Mouse (Mus musculus) neural tube, embryonic 11.5 days (tissue): ENCODE measurements at regions not wholly inside any gene's neighbourhood (a gene's known extent, or its start where the extent isn't known, plus 50 kb on each side); places are given as distances from the start of the nearest gene placed in this dataset.
A peak's percentile ranks its signal among the peaks of the same experiment; 100 is the strongest.
"Not testable (repeated sequence)": the region's sequence is repeated elsewhere in the genome, so short reads cannot be mapped to it uniquely, and the experiment has no call there.

Experiments
- ATAC-seq: fragments of 200-750 bp; cut with Nextera tagmentation; 2 replicates; pipeline ENCODE4 v1.8.0; 2017; ENCODE audit warnings: moderate number of reproducible peaks, mild to moderate bottlenecking, moderate TSS enrichment, moderate library complexity; ENCODE audit not compliant: insufficient read depth, low FRiP score, low TSS enrichment
- DNase-seq: peaks from one replicate; pipeline ENCODE4 v3.0.0-alpha.2; 2015; ENCODE audit warnings: low spot score
- H3K27ac ChIP-seq: fragments of 300-500 bp; sonication (generic); 2 replicates; pipeline ENCODE4 v1.5.1; 2014; ENCODE audit warnings: low read depth, mild to moderate bottlenecking, low read length
- H3K27me3 ChIP-seq: fragments of 300-500 bp; sonication (generic); 2 replicates; pipeline ENCODE4 v1.6.1; 2014; ENCODE audit warnings: mild to moderate bottlenecking, low read length, mixed read lengths; ENCODE audit not compliant: control insufficient read depth, insufficient read depth
- H3K36me3 ChIP-seq: fragments of 300-500 bp; sonication (generic); 2 replicates; pipeline ENCODE4 v1.6.1; 2014; ENCODE audit warnings: mild to moderate bottlenecking, low read length, moderate library complexity, mixed read lengths; ENCODE audit not compliant: control insufficient read depth, insufficient read depth
- H3K4me1 ChIP-seq: fragments of 300-500 bp; sonication (generic); 2 replicates; pipeline ENCODE4 v1.6.1; 2014; ENCODE audit warnings: low read length, mixed read lengths; ENCODE audit not compliant: control insufficient read depth, insufficient read depth
- H3K4me2 ChIP-seq: fragments of 300-500 bp; sonication (generic); 2 replicates; pipeline ENCODE4 v1.6.1; 2014; ENCODE audit warnings: low read depth, mild to moderate bottlenecking, moderate library complexity
- H3K4me3 ChIP-seq: fragments of 300-500 bp; sonication (generic); 2 replicates; pipeline ENCODE4 v1.5.1; 2014; ENCODE audit warnings: low read depth, low read length
- H3K9ac ChIP-seq: fragments of 300-500 bp; sonication (generic); 2 replicates; pipeline ENCODE4 v1.6.1; 2014; ENCODE audit warnings: mild to moderate bottlenecking, low read length
- H3K9me3 ChIP-seq: fragments of 300-500 bp; sonication (generic); 2 replicates; pipeline ENCODE4 v1.6.1; 2016; ENCODE audit warnings: low read length; ENCODE audit not compliant: control insufficient read depth
- WGBS: fragments of 180-500 bp; shearing (Covaris S2); extraction: QIAGEN DNeasy Blood & Tissue Kit; methylation state at CpG from one replicate; pipeline ENCODE4 v1.1.7; 2014; 5-methylcytosine and 5-hydroxymethylcytosine counted together

DNA sequence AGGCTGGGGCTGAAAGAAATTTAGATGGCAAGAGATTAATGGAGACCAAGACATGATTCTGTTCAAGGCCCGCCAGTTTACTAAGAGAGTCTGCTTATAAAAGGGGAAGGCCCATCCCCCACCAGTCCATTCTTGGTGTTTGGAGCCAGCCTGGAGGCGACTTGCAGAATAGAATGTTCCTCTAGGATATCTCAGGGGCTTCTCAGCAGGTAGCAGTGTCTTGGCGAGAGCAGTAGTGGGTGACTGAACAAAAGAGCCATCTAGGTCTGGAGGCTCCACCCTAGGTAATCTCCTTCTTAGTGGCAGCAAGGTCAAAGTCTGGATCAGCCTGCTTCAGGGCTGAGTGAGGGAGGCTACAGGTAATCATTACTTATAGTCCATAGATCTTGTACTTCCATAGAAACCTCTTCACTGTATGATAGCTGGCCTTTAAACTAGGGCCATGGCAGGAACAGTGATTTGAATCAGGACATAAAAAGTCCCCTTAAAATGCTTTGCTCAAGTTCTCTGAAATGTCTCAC is 166.0 kb upstream of the Gm5538 start:
- ATAC-seq = not testable (repeated sequence)
- WGBS = 54% methylated on average over 3 of the region's 3 CpGs

DNA sequence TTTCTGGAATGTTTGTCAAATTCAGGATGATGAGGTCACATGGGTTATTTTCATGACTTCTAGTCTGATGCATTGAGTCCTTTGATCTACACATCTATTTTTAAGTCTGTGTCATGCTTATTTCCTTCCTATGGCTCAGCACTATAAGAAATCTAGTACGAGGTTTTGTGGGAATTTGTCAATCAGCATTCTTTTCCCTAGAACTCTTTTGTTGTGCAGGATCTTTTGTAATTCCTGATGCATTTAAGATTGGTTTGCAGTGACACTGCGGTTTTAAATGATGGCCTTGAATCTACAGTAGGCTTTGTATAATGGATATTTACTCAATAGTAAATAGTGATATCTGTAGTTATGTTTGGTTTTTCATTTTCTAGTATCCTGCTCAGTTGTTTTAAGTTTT is 187.0 kb upstream of the Gm5538 start:
- Histone ChIP-seq H3K9ac (no peak overlapping the region), H3K27ac (no peak overlapping the region), H3K27me3 (no peaks in the 10 kb centered on the region), H3K4me2 (no peak overlapping the region), H3K9me3 (no peaks in the 10 kb centered on the region), H3K4me3 (no peak overlapping the region), H3K36me3 (no peaks in the 10 kb centered on the region), H3K4me1 (no peaks in the 10 kb centered on the region)
- 64% methylated on average over 2 of the region's 2 CpGs for WGBS
- DNase-seq (no peak), ATAC-seq (no peak)

More for the DNA sequence above, 166.0 kb upstream of the Gm5538 start:
- not testable (repeated sequence) for H3K27me3 ChIP-seq, H3K4me2 ChIP-seq, H3K9ac ChIP-seq, H3K36me3 ChIP-seq, H3K4me3 ChIP-seq, H3K9me3 ChIP-seq, H3K27ac ChIP-seq, DNase-seq, H3K4me1 ChIP-seq

DNA sequence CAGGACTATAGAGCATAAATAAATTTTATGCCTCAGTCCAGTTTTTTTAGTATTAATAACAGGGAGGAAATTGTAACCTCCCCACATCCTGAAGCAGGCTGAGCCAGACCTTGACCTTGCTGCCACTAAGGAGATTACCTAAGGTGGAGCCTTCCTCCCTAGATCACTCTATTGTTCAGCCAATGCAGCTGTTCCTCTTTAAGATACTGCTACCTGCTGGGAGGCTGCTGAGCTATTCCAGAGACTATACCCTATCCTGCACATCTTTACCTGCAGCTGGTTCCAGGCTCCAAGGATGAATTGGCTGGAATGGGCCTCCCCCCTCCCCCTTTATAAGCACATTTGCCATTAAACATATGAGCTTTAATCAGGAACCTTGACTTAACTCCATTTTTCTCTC is 189.0 kb upstream of the Gm5538 start:
- not testable (repeated sequence) for H3K4me3 ChIP-seq, H3K9ac ChIP-seq, H3K9me3 ChIP-seq, DNase-seq, ATAC-seq, H3K27me3 ChIP-seq, H3K4me1 ChIP-seq, H3K4me2 ChIP-seq, H3K36me3 ChIP-seq, H3K27ac ChIP-seq

DNA sequence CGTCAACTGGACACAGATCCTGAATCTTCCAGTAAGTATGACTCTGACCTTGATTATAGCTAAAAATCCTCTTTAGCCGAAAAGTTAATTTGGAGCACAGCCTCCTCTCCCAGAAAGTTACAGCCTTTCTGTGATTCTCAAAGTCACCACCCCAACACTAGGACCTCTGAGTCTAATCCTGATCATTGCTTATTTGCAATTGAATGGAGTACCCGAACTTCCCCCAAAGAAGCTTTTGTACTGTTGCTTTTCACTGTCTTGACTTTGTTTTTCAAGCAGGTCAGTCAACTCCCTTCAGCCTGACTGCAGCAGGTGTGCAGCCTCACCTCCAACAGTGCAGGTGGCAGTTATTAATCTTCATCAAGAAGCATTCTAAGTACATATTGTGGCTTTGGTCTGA is 189.7 kb upstream of the Gm5538 start:
- H3K4me2 ChIP-seq, DNase-seq, H3K4me1 ChIP-seq, H3K36me3 ChIP-seq, H3K4me3 ChIP-seq, ATAC-seq, H3K27me3 ChIP-seq, H3K27ac ChIP-seq, H3K9me3 ChIP-seq, H3K9ac ChIP-seq: not testable (repeated sequence)
- WGBS = 82% methylated on average over 3 of the region's 3 CpGs

DNA sequence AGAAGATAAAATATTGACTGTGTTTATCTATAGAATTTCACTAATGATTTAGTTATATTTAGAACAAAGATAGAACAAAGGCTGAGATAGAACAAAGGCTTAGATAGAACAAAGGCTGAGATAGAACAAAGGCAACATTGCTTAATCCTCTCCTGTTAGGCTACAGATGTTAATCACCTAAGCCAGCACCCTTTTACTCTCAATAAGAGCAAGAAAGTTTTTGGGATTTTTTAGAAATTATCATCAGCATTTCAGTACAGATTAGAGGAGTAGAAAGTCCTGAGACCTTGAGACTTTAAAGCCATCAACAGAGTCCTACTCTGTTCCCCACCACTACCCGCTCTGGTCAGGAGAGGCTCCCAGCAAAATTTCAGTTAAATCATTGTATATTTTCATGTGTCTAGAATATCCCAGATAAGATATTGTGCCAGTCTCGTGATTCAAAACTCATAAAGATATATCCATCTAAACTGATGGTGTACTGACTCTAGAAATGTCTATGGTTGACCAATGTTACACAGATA is 187.2 kb upstream of the Igsf10 start:
- 82% methylated on average over 2 of the region's 2 CpGs for WGBS
- Histone ChIP-seq H3K4me1 (no peaks in the 10 kb centered on the region), H3K9ac (no peak overlapping the region), H3K36me3 (no peaks in the 10 kb centered on the region), H3K27ac (no peak overlapping the region), H3K4me2 (no peak overlapping the region), H3K4me3 (no peak overlapping the region), H3K9me3 (no peaks in the 10 kb centered on the region), H3K27me3 (no peaks in the 10 kb centered on the region)
- ATAC-seq = no peak
- DNase-seq = no peak

DNA sequence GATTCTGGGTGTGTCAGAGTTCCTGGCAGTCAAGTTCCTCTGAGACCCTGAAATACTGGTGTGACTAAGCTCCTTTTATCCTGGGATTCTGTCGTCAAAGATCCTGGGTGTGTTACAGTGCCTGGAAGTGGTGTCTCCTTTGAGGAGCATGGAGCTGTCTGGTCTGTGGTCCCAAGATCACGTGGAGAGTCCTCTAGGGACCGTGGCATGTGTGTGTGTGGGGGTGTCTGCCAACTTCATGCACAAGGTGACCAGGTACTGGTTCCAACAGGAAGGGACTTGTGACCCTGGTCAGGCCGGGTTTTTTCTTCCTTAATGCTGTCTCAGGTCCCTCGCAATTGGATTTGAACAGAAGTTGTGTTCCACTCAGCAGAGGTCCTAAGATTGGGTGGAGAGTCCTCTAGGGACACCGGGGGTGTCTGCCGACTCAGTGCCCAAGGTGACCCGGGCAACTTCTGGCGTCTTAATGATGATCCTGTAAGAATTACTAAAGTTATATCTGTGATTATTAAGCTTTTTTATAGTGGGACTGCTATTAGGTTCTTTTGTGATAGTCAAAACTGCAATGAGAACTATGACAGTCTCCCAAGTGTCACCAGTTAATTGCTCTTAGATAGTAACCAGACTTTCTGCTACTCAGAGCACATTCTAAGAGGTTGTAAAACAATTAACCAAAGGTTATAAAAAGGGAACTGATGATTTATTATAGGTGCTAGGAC is 186.6 kb upstream of the Igsf10 start:
- Histone ChIP-seq H3K4me2 (no peak overlapping the region), H3K4me3 (no peak overlapping the region), H3K36me3 (no peaks in the 10 kb centered on the region), H3K9me3 (no peaks in the 10 kb centered on the region), H3K27ac (no peak overlapping the region), H3K9ac (no peak overlapping the region), H3K4me1 (no peaks in the 10 kb centered on the region), H3K27me3 (no peaks in the 10 kb centered on the region)
- no peak for ATAC-seq
- no peak for DNase-seq
- 64% methylated on average over 9 of the region's 9 CpGs for WGBS

DNA sequence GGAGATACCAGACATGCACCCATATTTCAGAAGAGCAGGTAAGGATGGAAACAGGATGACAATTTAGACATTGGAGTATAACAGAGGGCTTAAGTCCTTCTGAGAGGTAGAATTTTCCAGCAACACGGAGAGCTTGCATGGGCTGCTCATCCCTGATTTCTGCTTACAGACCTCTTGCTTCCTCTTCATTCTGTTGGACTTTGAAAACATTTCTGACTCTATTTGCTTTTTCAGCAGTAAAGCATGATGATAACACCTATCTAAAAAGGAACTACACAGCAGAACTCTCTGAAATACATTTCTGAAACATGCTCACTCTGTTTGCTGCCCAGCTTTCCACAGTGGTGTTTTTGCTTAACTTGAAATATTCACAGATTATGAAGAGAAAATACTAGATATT is 176.6 kb upstream of the Igsf10 start:
- Histone ChIP-seq H3K27me3 (no peaks in the 10 kb centered on the region), H3K9ac (no peak overlapping the region), H3K4me1 (no peaks in the 10 kb centered on the region), H3K36me3 (no peaks in the 10 kb centered on the region), H3K9me3 (no peaks in the 10 kb centered on the region), H3K4me2 (no peak overlapping the region), H3K4me3 (no peak overlapping the region), H3K27ac (no peak overlapping the region)
- no peak for DNase-seq
- ATAC-seq = no peak
- whole genome bisulfite sequencing = 94% methylated on average over 1 of the region's 1 CpGs

DNA sequence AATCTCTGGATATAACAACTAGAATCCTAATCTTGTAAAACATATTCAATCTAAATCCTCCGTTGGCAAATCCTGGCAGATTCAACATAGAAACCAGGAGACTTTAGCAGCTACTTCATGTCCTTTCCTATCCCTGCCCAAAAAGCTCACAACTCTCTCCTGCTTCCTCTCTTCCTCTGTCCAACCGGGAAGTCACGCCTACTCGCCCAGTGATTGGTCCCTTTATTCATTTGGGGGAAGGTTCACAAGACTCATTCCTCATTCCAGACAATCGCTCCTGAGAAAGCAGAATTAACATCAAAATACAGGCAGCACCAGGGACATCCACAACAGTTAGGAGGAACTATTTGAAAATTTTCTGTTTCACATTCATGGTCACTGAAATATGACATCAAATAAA is 133.9 kb upstream of the Igsf10 start:
- Histone ChIP-seq H3K9me3 (no peaks in the 10 kb centered on the region), H3K27ac (no peak overlapping the region), H3K4me3 (no peak overlapping the region), H3K36me3 (no peaks in the 10 kb centered on the region), H3K27me3 (no peaks in the 10 kb centered on the region), H3K9ac (no peak overlapping the region), H3K4me2 (no peak overlapping the region), H3K4me1 (no peaks in the 10 kb centered on the region)
- DNase-seq (peak; percentile 36), ATAC-seq (no peak; the same call in 1 of the 2 replicates)
- WGBS = 22% methylated on average over 5 of the region's 5 CpGs

DNA sequence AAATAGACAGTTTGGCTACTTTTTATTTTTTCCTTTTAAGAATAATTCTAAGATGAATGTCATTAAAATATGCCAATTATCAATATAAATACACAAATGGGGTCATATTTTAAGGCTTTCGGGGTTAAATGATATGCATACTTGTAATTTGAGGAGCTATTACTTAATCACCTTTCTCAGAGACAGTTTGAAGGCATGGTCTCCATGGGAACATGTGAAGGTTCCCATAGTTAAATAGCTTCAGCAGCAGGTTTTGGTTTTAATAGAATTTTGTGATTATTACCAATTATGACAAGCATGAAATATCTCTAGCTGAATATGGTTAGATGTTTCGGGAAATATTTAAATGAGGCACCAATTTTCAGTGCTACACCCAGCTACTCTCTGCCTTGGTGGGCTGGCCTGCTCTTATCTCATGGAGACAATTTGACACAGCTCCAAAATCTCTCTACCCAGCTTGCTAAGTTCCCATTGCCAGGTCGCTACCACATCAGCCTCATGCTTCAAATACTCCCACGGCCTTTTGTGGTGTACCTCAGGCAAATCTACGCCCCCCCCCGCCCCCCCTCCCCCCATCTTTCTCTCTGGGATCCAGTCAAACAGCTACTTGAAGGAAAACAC is 133.4 kb upstream of the Igsf10 start:
- 49% methylated on average over 6 of the region's 6 CpGs for WGBS
- ATAC-seq = no peak
- no peak overlapping the region for H3K9ac ChIP-seq
- no peaks in the 10 kb centered on the region for H3K9me3 ChIP-seq
- H3K4me3 ChIP-seq = no peak overlapping the region
- no peaks in the 10 kb centered on the region for H3K4me1 ChIP-seq
- H3K27ac ChIP-seq = no peak overlapping the region
- no peak overlapping the region for H3K4me2 ChIP-seq
- no peaks in the 10 kb centered on the region for H3K36me3 ChIP-seq
- no peak for DNase-seq
- H3K27me3 ChIP-seq = no peaks in the 10 kb centered on the region
